Mouse (Mus musculus): ENCODE results near the gene Hivep2. TPM values are rescaled to one million over a fixed set of nuclear protein-coding genes. Genes with fewer than 3 reads are reported as not detected.

Gene Hivep2
- polyA plus RNA-seq, 1 experiment from 2014 or later, result 3.8 TPM

DNA sequence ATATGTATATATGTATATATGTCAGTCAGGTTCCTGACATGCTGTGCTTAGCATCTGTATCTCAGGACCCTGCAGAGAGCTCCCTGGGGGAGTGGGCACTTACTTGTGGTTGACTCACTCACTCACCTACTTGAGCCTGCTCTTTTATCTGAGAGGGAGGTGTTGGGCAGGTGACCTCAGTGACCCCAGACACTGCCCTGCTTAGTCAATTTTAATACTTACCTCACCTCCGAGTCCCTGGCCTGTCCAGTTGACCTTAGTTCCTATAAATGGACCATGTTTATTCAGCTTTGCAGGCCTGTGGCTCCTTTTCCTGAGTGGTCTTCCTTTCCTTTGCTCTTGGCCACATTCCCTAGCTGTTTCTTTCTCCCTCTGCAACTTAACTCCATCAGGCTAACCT is 61.9 kb downstream of the Hivep2 start:
- H3K27me3 ChIP-seq (replicated peaks), result no peaks in the 10 kb centered on the region
- H3K4me2 ChIP-seq, result no peak overlapping the region
- H3K36me3 ChIP-seq, result peaks cover 5% of the 10 kb centered on the region; the same call in 1 of the 2 replicates
- H3K9ac ChIP-seq, result no peak overlapping the region
- no peak for ATAC-seq (ENCODE audit: extremely low read depth, insufficient number of reproducible peaks, low FRiP score, low TSS enrichment)
- H3K4me3 ChIP-seq, result no peak overlapping the region
- H3K27ac ChIP-seq (replicated peaks), result no peak overlapping the region
- no peaks in the 10 kb centered on the region for H3K9me3 ChIP-seq
- WGBS, result 36% methylated on average over 1 of the region's 1 CpGs
- H3K4me1 ChIP-seq, result peaks cover 27% of the 10 kb centered on the region

DNA sequence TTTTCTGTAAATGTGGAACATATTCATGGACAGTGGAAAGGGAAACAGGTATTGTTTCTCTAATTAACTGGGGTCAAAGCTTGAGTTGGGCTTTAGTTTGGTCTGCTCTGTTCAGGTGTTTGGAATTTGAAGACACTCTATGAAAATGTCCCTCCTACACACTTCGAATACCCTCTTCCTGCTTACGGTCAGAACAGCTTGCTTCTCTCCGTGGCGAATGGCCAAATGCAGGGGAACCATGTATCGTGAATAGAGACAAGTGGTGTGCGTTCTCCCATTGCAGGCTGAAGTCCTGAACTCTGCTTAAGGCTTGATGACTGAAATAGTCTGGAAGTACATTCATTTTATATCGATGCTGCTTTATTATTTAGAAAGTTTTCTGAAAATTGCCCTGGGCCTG is 63.1 kb downstream of the Hivep2 start:
- Histone ChIP-seq H3K27ac (replicated peaks) (no peak overlapping the region), H3K27me3 (replicated peaks) (no peaks in the 10 kb centered on the region), H3K36me3 (peaks cover 5% of the 10 kb centered on the region; the same call in 1 of the 2 replicates), H3K4me3 (no peak overlapping the region), H3K4me2 (no peak overlapping the region), H3K9me3 (no peaks in the 10 kb centered on the region), H3K9ac (no peak overlapping the region), H3K4me1 (peaks cover 19% of the 10 kb centered on the region)
- 69% methylated on average over 7 of the region's 7 CpGs for WGBS
- ATAC-seq (ENCODE audit: extremely low read depth, insufficient number of reproducible peaks, low FRiP score, low TSS enrichment), result no peak

DNA sequence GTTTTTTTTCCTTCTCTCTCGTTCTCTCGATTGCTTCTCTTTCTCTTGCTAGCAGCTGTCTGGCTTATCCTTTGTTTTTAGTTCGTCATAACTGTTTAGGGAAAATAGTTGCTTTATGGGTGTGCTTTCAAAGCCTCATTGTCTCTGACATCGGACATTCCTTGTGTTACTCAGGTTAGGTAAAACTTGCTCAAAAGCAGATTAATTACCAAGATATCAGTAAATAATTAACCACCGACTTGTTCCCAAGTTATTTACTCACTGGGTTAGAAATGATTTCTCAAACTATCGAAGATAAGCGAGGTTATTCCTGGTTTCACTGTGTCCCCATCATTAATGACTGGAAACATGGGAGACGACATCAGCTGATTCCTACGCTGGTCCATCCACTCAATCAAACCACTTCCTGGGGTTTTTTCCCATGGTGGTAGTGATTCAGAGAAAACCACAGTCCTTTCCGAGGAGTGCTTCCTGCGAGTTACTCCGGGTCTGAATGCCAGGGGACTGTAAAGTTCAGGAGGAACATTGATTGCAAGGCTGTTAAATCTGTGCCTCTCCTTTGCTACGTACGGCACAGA is 64.7 kb downstream of the Hivep2 start:
- Histone ChIP-seq H3K4me2 (no peak overlapping the region), H3K4me1 (peaks cover 13% of the 10 kb centered on the region; the same call in 1 of the 2 replicates), H3K36me3 (peaks cover 5% of the 10 kb centered on the region; the same call in 1 of the 2 replicates), H3K27ac (replicated peaks) (no peak overlapping the region), H3K9ac (no peak overlapping the region), H3K27me3 (replicated peaks) (no peaks in the 10 kb centered on the region), H3K9me3 (no peaks in the 10 kb centered on the region), H3K4me3 (no peak overlapping the region)
- no peak for ATAC-seq (ENCODE audit: extremely low read depth, insufficient number of reproducible peaks, low FRiP score, low TSS enrichment)
- WGBS, result 81% methylated on average over 14 of the region's 14 CpGs

DNA sequence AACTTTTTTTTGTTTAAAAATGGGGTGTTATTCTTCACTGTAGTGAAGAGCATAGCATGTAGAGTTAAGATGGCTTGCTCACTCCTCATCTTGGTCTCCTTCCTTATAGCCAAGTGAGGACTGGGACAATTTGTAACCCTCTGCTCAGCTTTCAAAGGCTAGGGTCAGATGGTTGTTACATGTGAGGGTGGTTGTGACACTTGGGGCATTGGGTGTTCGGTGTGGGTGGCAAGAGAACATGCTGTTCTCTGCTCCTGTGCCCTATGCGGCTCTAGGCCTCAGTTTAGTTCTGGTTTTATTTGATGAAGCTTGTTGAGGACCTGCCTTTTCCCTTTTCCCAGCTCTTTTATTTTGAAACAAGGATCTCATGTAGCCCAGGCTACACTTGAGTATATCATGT is 66.7 kb downstream of the Hivep2 start:
- H3K9me3 ChIP-seq, result no peaks in the 10 kb centered on the region
- H3K36me3 ChIP-seq, result peaks cover 5% of the 10 kb centered on the region; the same call in 1 of the 2 replicates
- no peak for ATAC-seq (ENCODE audit: extremely low read depth, insufficient number of reproducible peaks, low FRiP score, low TSS enrichment)
- H3K4me2 ChIP-seq, result no peak overlapping the region
- peaks cover 16% of the 10 kb centered on the region; the same call in 1 of the 2 replicates for H3K4me1 ChIP-seq
- no peak overlapping the region for H3K9ac ChIP-seq
- no peak overlapping the region for H3K27ac ChIP-seq (replicated peaks)
- no peak overlapping the region for H3K4me3 ChIP-seq
- WGBS, result 80% methylated on average over 2 of the region's 2 CpGs
- H3K27me3 ChIP-seq (replicated peaks), result no peaks in the 10 kb centered on the region

DNA sequence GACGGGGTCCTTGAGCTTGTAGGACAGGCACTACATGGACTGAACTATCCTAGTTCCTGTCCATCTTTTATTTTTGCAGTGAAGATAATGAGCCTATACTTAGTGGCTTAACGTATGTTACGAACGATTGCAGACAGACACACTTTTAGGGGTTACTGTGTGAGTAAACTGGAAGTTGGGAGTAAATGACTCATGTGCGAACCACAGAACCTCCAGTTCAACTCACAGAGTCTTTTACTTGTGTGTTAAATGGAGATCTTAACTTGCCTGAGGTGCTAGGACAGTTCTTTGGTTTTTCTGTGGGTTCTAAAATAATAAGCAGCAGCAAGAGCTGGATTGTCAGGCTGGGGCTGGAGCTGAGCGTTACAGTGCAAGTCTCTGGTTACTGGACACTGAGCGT is 68.2 kb downstream of the Hivep2 start:
- no peak overlapping the region for H3K4me2 ChIP-seq
- WGBS, result 85% methylated on average over 7 of the region's 7 CpGs
- peaks cover 10% of the 10 kb centered on the region; the same call in 1 of the 2 replicates for H3K4me1 ChIP-seq
- no peak overlapping the region for H3K9ac ChIP-seq
- no peaks in the 10 kb centered on the region for H3K36me3 ChIP-seq
- H3K27ac ChIP-seq (replicated peaks), result no peak overlapping the region
- H3K4me3 ChIP-seq, result no peak overlapping the region
- H3K9me3 ChIP-seq, result no peaks in the 10 kb centered on the region
- ATAC-seq (ENCODE audit: extremely low read depth, insufficient number of reproducible peaks, low FRiP score, low TSS enrichment), result no peak
- H3K27me3 ChIP-seq (replicated peaks), result no peaks in the 10 kb centered on the region

DNA sequence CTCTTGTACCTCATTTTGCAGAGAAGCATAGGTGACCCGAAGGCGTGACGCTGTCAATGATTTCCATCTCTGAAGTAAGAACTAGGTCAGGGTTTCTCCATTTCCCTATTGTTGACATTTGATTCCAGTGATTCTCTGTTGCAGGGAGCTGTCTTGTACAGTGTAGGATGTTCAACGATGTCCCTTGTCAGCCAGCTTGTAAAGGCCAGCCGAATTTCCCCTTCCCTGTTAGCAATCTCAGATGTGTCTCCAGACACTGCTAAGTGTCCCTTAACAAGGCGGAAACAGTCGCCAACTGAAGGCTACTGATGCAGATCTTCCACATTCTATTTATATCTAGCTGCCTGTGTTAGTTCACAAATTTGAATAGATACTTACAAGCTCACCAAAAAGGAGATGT is 68.9 kb downstream of the Hivep2 start:
- 65% methylated on average over 7 of the region's 7 CpGs for WGBS
- Histone ChIP-seq H3K27me3 (replicated peaks) (no peaks in the 10 kb centered on the region), H3K4me2 (no peak overlapping the region), H3K9me3 (no peaks in the 10 kb centered on the region), H3K36me3 (no peaks in the 10 kb centered on the region), H3K9ac (no peak overlapping the region), H3K4me1 (peaks cover 9% of the 10 kb centered on the region; the same call in 1 of the 2 replicates), H3K4me3 (no peak overlapping the region), H3K27ac (replicated peaks) (no peak overlapping the region)
- ATAC-seq (ENCODE audit: extremely low read depth, insufficient number of reproducible peaks, low FRiP score, low TSS enrichment), result no peak

DNA sequence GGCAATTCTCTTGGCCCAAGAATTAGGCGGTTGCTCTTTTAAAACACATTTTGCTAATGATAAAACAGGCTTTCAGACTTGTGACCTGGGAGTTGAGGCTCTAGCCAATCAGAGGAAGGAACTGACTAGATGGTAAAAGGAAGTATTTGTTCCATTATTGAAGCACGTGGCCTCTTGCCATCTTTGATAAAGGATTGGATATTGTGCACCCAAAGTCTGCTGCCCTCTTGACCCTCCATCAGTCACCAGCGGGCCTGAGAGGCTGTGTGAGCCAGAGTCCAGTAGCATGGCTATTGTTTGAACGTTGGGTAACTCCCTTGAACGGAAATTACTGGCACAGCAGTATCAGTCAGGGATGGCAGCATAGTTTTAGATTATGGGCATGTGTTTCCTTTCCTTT is 69.7 kb downstream of the Hivep2 start:
- ATAC-seq (ENCODE audit: extremely low read depth, insufficient number of reproducible peaks, low FRiP score, low TSS enrichment), result no peak
- Histone ChIP-seq H3K9ac (no peak overlapping the region), H3K27ac (replicated peaks) (no peak overlapping the region), H3K4me2 (no peak overlapping the region), H3K4me3 (no peak overlapping the region), H3K9me3 (no peaks in the 10 kb centered on the region), H3K36me3 (no peaks in the 10 kb centered on the region), H3K27me3 (replicated peaks) (no peaks in the 10 kb centered on the region), H3K4me1 (peaks cover 9% of the 10 kb centered on the region; the same call in 1 of the 2 replicates)
- whole genome bisulfite sequencing, result 57% methylated on average over 5 of the region's 5 CpGs

DNA sequence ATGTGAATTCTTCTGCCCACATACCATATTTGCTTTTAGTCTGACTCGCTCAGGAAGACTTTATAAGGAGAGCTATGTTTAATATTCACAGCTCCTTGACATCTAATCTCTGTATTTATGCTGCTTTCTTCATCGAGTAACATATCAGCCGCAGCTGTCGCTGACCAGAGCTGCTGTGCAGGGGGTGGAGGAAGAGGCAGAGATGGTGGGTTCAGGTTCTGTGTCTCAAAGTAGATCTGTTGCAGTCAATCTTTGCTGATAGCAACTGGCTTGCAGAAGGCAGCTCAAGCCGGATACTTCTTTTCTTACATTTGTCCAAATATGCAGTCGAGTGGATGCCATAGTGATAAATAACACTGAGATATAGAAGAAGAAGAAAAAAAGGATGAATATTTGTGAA is 70.6 kb downstream of the Hivep2 start:
- Histone ChIP-seq H3K4me2 (no peak overlapping the region), H3K27ac (replicated peaks) (no peak overlapping the region), H3K4me3 (no peak overlapping the region), H3K27me3 (replicated peaks) (no peaks in the 10 kb centered on the region), H3K36me3 (no peaks in the 10 kb centered on the region), H3K9ac (no peak overlapping the region), H3K4me1 (peaks cover 16% of the 10 kb centered on the region), H3K9me3 (no peaks in the 10 kb centered on the region)
- 79% methylated on average over 6 of the region's 6 CpGs for WGBS
- no peak for ATAC-seq (ENCODE audit: extremely low read depth, insufficient number of reproducible peaks, low FRiP score, low TSS enrichment)

DNA sequence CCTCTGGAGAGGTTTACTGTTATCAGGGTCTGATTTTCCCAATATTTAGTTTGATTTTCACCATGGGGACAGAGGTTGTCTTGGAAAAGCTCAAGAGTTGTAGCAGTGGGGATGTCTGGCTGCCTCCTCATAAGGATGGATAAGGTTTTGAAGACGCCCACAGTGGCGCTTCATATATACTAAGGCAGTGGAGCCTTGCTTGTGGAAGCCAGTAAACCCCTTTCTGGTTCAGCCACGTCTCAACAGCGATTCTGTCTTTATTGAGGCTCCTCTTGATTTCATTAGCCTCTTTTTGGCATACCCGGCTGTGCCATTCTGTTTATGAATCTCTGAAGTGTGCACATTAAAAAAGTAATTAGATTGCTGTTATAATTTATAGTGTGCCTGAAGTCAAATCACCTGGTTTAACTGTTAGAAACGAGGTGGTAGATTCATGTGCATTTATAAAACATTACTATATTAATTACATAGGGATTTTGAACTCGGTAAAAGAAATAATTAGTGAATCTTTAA is 72.2 kb downstream of the Hivep2 start:
- Histone ChIP-seq H3K36me3 (no peaks in the 10 kb centered on the region), H3K4me3 (no peak overlapping the region), H3K4me2 (no peak overlapping the region), H3K27me3 (replicated peaks) (no peaks in the 10 kb centered on the region), H3K27ac (replicated peaks) (no peak overlapping the region), H3K4me1 (peaks cover 20% of the 10 kb centered on the region), H3K9me3 (no peaks in the 10 kb centered on the region), H3K9ac (no peak overlapping the region)
- ATAC-seq (ENCODE audit: extremely low read depth, insufficient number of reproducible peaks, low FRiP score, low TSS enrichment), result no peak
- 78% methylated on average over 7 of the region's 7 CpGs for WGBS

DNA sequence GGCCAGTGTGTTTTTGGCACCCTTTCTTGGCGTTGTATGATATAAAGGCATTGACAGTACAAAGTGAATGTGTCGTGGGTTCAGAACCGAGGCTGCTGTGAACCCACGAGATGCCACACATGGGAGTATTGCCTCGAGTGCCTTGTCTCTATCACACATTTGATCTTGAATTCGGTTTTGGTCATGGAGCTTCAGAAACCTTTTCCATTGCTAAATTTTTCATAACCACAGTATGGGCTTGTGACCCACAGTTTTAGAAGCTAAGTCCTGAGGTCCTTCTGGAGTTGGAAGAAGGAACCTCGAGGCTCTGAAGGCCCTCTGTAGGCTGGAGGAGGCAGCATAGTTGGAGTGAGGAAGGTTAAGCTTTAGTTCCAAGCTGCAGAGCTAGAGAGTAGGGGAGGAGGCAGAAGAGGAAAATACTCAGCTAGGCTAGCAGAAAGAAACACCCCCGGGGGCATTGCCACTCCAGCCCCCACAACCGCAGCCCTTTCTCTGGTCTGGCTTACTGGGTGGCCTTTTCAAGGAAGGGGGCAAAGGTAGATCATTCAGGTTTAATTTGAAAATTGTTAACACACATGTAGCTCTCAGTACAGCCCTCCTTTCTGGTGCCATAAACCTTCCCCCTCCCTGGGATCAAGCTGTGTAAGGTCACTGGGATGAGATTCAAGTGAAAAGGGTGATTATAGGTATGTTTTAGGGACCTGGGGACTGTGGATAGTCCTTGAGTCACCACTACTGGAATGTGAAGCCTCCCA is 75.0 kb downstream of the Hivep2 start:
- ATAC-seq (ENCODE audit: extremely low read depth, insufficient number of reproducible peaks, low FRiP score, low TSS enrichment), result no peak
- Histone ChIP-seq H3K4me3 (no peak overlapping the region), H3K9me3 (no peaks in the 10 kb centered on the region), H3K27me3 (replicated peaks) (no peaks in the 10 kb centered on the region), H3K27ac (replicated peaks) (no peak overlapping the region), H3K4me2 (no peak overlapping the region), H3K9ac (peak overlapping the region; percentile 14; the same call in 1 of the 2 replicates), H3K4me1 (peaks cover 35% of the 10 kb centered on the region), H3K36me3 (no peaks in the 10 kb centered on the region)
- WGBS, result 69% methylated on average over 9 of the region's 9 CpGs

DNA sequence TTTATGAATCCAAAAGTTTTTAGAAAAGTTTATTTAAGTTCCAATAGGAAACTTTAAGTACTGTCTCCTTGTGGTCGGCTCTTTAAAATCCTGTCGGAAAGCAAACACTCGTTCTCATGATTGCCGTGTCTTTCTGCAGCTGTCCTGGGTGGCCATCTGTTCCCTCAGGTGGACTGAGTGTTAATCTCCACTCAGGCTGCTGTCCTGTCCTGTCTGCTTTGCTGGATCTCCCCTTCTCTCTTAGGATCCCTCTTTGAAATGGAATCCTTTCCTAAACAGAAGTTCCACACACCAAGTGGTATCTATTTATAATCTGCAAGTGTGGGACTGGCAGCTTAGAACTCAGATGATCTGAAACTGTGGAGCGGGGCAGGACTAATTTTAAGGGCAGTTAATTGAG is 75.7 kb downstream of the Hivep2 start:
- Histone ChIP-seq H3K4me2 (no peak overlapping the region), H3K4me1 (peaks cover 42% of the 10 kb centered on the region), H3K27ac (replicated peaks) (no peak overlapping the region), H3K9ac (no peak overlapping the region), H3K27me3 (replicated peaks) (no peaks in the 10 kb centered on the region), H3K4me3 (no peak overlapping the region), H3K9me3 (no peaks in the 10 kb centered on the region), H3K36me3 (no peaks in the 10 kb centered on the region)
- ATAC-seq (ENCODE audit: extremely low read depth, insufficient number of reproducible peaks, low FRiP score, low TSS enrichment), result no peak
- 56% methylated on average over 5 of the region's 5 CpGs for WGBS

Measured in heart, embryonic 13.5 days (tissue).